Mouse (Mus musculus) regulatory T cell (primary cell): Measurements from ENCODE around the gene Gm20937.
"Not testable (repeated sequence)": the region's sequence is repeated elsewhere in the genome, so short reads cannot be mapped to it uniquely, and the experiment has no call there.

ENCODE experiments used
- in situ Hi-C: fragments of 300-600 bp; cut with MboI, MseI; formaldehyde crosslinking; loops from one replicate; pipeline ENCODE4 v1.15.1; 2025; ENCODE audit warnings: high pct_unique_total_duplicates

Gene Gm20937

DNA sequence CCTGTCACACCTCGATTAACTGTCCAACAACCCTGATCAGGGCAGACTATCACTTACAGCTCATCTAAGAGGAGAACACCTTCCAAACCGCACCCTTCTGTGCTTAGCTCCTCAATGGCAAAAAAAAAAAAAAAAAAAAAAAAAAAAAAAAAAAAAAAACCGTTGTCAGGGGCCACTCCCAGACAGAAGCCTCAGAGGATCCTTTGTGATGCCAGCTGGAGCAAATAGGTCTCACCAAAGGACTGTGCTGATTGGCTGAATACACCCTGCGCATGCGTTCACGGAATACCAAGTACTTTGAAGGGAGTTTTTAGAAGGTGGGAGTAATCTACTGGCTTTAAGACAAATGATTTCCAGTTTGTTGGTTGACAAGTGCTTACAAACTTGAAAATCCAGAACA, at the start of gene Gm20937:
TSS of gene Gm20937 (minus strand) at position 101 of the 400 bp plus-strand sequence.
- in situ Hi-C loops = not testable (repeated sequence)
